Mouse (Mus musculus): Measurements from ENCODE around the gene Pigq. TPM values are rescaled to one million over a fixed set of nuclear protein-coding genes. Genes with fewer than 3 reads are reported as not detected.
A peak's percentile ranks its signal among the peaks of the same experiment; 100 is the strongest.

Pigq gene
- 50.2 and 50.5 TPM in 2 replicates for polyA plus RNA-seq (2015; fragmentation: Nextera tagmentation; extraction: Ambion mirVana)

DNA sequence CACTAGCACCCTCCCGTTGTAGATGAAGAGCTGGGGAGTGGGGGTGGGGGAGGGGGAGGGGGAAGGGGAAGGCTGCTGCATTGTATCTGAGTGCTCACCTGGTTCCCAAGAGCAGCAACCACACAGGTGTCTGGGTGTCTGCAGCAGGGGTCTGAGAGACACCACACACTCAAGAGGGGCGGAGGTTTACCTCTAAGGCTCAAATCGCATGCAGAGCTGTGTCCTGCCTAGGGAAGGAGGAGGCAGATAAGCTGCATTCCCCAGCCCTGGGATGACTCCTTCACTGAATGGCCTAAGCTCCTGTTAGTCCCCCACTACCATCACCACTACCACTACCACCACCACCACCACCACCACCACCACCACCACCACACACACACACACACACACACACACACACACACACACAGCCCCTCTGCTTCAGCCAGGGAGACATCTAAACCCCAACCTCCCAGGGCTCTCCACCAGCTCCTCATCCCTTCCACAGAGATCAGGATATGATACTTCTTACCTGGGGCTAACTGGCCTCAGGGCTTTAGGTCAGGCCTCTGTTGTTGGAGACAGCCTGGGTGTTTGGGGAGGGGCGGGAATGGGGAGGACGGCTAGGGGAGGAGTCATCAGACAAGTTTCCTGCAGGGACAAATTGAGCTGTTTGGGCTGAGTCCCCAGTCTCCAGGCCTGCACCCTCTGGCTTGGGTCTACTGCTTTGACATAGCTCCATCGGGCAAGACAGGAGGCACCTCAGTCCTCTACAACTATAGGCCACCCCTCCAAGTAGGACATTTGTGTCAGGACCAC is at the start of gene Pigq, which contains the start of gene Nhlrc4:
Gene Pigq (minus strand): TSS at position 571 of the 798 bp plus-strand sequence.
Gene Nhlrc4 (minus strand): TSS at position 596 of the 798 bp plus-strand sequence.
- Histone ChIP-seq H3K4me2 (replicated peaks) (no peak within 1 kb of the TSS), H3K4me1 (peaks cover 19% of the 10 kb centered on the region)
- no peak for ATAC-seq (ENCODE audit: low FRiP score, low read depth)

DNA sequence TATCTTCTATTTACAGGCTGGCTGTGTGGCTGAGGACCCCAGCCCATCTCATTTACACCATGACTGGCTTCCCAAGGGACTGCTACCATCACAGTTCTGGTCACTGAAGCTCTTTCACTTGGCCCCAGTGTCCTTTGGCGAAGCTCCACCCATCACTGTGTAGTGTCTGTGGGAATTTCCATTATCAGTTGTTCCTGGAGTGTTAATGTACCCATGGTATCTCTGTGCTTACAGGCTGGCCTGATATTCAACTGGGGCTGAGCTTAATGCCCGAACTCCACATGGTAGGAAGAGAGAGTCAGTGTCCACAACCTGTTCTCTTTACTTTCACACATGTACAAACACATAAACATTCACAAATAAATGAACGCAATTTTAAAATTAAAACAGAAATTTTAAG is 48.8 kb upstream of the Pigq start:
- H3K4me2 ChIP-seq (replicated peaks), result no peak overlapping the region
- no peaks in the 10 kb centered on the region for H3K4me1 ChIP-seq
- H3K9me3 ChIP-seq, result no peaks in the 10 kb centered on the region
- no peak for ATAC-seq (ENCODE audit: low FRiP score, low read depth)
- peaks cover 73% of the 10 kb centered on the region for H3K36me3 ChIP-seq
- no peaks in the 10 kb centered on the region for H3K27me3 ChIP-seq
- no peak overlapping the region for H3K9ac ChIP-seq
- no peak overlapping the region for H3K27ac ChIP-seq
- 90% methylated on average over 3 of the region's 3 CpGs for WGBS
- no peak overlapping the region for H3K4me3 ChIP-seq

More for the DNA sequence above, at the start of gene Pigq, which contains the start of gene Nhlrc4:
- Histone ChIP-seq H3K4me3 (no peak within 1 kb of the TSS), H3K9ac (peak within 1 kb of the TSS; percentile 19; the same call in 1 of the 2 replicates), H3K27me3 (peaks cover 4% of the 10 kb centered on the region), H3K36me3 (no peaks in the 10 kb centered on the region), H3K9me3 (no peaks in the 10 kb centered on the region), H3K27ac (no peak within 1 kb of the TSS)
- WGBS, result 51% methylated on average over 6 of the region's 6 CpGs

DNA sequence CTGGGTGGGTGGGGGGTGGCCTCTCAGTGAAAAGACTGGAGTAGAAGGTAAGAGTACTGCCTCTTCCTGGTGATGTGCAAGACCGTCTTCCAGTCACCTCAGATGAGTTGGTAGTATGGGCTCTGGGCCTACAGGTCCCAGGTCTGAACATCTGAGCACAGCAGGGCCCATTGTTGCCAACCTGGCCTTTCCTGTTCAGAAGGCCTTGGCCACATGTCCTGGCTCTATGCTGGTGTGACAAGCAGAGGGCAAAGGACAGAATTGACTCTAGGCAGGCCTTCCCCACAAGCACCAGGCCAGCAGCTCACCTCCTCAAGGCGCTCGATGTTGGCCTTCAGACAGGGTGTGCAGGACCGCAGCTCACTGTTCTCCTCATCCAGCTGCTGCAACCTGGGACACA is 47.5 kb upstream of the Pigq start:
- no peaks in the 10 kb centered on the region for H3K27me3 ChIP-seq
- no peak overlapping the region for H3K27ac ChIP-seq
- no peaks in the 10 kb centered on the region for H3K4me1 ChIP-seq
- no peaks in the 10 kb centered on the region for H3K9me3 ChIP-seq
- no peak for ATAC-seq (ENCODE audit: low FRiP score, low read depth)
- H3K4me3 ChIP-seq, result no peak overlapping the region
- H3K9ac ChIP-seq, result no peak overlapping the region
- peaks cover 61% of the 10 kb centered on the region for H3K36me3 ChIP-seq
- 97% methylated on average over 4 of the region's 4 CpGs for WGBS
- no peak overlapping the region for H3K4me2 ChIP-seq (replicated peaks)

DNA sequence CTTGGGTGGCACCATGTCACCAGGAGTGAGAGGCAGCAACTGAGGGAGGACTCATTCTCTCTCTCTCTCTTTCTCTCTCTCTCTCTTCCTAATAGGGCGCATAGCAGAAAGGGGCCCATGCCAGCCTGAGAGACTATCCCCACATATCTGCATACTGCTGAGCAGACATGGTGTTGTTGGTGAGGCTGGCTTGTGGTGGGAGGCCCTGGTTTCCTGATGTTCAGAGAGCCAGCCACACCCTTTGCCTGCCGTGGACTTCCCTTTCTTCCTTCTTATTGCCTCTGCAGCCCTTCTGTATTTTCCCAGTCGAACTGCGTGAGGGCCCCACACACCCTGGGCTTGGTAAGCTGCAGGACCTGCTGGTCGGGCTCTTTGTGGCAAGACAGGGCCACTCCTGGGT is 45.6 kb upstream of the Pigq start:
- Histone ChIP-seq H3K27me3 (no peaks in the 10 kb centered on the region), H3K36me3 (peaks cover 54% of the 10 kb centered on the region), H3K9ac (no peak overlapping the region), H3K4me3 (no peak overlapping the region), H3K4me2 (replicated peaks) (no peak overlapping the region), H3K9me3 (no peaks in the 10 kb centered on the region), H3K27ac (no peak overlapping the region), H3K4me1 (peaks cover 4% of the 10 kb centered on the region; the same call in 1 of the 2 replicates)
- WGBS, result 86% methylated on average over 5 of the region's 5 CpGs
- no peak for ATAC-seq (ENCODE audit: low FRiP score, low read depth)

DNA sequence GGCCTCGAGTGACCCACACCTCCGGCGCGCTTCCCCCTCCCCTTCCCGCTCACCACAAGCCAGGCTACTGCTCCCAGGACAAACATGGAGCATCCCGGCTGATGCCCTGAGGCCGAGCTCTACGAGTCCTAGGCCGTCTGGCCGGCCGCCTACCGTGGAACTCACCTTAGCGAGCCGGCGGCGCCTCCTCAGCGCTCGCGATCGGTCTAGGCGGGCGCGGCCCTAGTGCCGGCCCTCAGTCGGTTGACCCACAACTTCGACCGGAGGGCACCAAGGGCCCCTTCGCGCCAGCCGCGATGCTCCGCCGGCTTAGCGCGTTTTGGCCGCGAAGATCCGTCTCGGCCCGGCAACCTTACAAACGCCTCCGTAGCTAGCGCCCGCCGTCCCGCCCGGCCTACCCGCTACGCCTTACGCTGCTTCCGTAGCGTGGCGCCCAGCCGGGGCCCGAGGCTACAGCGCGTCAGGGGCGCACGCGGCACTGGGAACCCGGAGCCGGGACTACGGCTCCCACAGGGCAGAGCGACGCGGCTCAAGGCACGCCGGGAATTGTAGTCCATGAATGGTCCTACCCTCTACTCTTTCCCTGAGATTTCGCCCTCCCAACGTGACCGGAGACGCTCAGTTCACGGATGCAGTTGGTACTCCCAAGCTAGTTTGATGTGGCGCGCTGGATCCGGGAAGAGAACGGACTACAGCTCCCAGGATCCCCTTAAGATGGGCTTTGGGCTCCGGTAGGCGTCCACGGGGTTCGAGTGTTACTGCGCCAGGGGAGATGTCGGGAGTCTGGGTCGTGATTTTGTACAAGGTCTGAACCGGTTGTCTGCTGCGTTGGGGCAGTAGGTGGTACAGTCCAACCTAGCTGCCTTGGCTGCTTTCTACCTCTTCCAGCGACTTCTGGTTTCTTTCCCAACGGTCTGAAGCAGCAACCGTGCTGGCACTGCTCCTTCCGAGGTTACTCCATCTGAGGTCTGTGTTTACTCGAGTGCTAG is 40.9 kb upstream of the Pigq start, which contains the start of gene Capn15:
Gene Capn15 (minus strand): TSS at position 491 of the 989 bp plus-strand sequence.
- ATAC-seq (ENCODE audit: low FRiP score, low read depth), result peak; percentile 99
- under 1% methylated on average over 90 of the region's 91 CpGs for WGBS

DNA sequence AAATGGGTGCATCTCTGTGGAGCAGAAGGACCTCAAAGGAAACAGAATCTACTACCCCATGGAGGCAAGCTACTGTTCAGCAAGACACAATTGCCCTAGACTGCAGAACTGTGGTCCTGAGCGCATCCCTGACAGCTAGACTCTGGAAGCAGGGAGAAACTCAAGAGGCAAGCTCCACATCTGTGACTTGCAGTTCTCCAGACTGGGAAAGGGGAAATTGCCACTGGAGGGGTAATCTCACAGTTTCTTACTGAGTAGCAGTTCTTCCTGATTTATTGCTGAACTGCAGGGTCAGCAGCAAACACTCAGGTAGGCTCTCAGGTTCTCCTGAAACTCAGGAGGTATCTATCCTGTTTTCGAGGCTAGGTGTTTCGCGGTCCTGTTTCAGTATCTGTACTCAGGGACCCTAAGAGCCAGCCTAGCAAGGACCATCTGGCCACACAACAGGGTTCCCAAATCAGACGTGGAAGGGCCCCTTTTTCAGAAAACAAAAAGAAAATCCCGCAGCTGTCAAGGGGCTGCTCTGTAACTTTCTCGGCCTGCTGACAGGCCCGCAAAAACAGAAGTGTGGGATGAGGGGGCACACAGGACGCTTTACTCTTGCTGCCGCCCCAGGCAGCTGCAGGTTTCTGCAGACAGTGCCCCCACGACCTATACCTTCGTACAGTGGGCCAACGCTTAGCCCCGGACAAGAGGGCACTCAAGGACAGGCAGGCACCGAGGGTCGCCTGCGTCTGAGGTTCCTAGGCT is 40.0 kb upstream of the Pigq start:
- ATAC-seq (ENCODE audit: low FRiP score, low read depth), result 0 out of 2 replicates have a peak, but pooled peaks have one; percentile 0
- Histone ChIP-seq H3K9me3 (no peaks in the 10 kb centered on the region), H3K36me3 (peaks cover 7% of the 10 kb centered on the region), H3K9ac (peak overlapping the region; percentile 87), H3K27ac (peak overlapping the region; percentile 86; the same call in 1 of the 2 replicates), H3K4me3 (peak overlapping the region; percentile 74), H3K4me2 (replicated peaks) (peak overlapping the region; percentile 82), H3K27me3 (no peaks in the 10 kb centered on the region), H3K4me1 (peaks cover 28% of the 10 kb centered on the region)
- 10% methylated on average over 17 of the region's 17 CpGs for WGBS

More for the DNA sequence above, 40.9 kb upstream of the Pigq start, which contains the start of gene Capn15:
- peaks cover 24% of the 10 kb centered on the region for H3K4me1 ChIP-seq
- peaks cover 16% of the 10 kb centered on the region for H3K36me3 ChIP-seq
- peak within 1 kb of the TSS; percentile 82 for H3K4me2 ChIP-seq (replicated peaks)
- peak within 1 kb of the TSS; percentile 87 for H3K9ac ChIP-seq
- peak within 1 kb of the TSS; percentile 86 for H3K27ac ChIP-seq
- H3K4me3 ChIP-seq, result peak within 1 kb of the TSS; percentile 74
- no peaks in the 10 kb centered on the region for H3K27me3 ChIP-seq
- no peaks in the 10 kb centered on the region for H3K9me3 ChIP-seq

DNA sequence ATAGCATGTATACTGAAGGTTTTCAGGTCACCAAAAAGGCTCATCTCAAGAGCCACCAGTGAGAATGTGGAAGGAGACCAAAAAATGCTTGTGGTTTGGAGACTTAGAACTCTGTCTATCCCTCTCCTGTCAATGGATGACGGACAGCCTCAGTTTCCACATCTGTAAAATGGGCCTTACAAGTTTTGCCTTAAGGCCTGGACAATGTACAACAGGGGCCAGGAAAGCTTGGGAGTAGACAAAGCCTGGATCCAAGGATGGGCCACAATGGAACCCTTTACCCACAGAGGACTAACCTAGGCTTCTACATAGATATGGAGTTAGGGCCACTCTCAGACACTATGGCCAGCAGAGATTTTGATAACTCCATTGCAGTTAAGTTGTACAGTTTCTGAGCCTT is 39.3 kb upstream of the Pigq start:
- peaks cover 30% of the 10 kb centered on the region for H3K4me1 ChIP-seq
- peak overlapping the region; percentile 82 for H3K4me2 ChIP-seq (replicated peaks)
- H3K4me3 ChIP-seq, result peak overlapping the region; percentile 74
- H3K9ac ChIP-seq, result peak overlapping the region; percentile 87
- H3K27ac ChIP-seq, result no peak overlapping the region
- H3K27me3 ChIP-seq, result no peaks in the 10 kb centered on the region
- no peak for ATAC-seq (ENCODE audit: low FRiP score, low read depth)
- WGBS, result 97% methylated on average over 1 of the region's 1 CpGs
- H3K36me3 ChIP-seq, result 0 out of 2 replicates have a peak, but pooled peaks cover 2% of the 10 kb centered on the region
- H3K9me3 ChIP-seq, result no peaks in the 10 kb centered on the region

DNA sequence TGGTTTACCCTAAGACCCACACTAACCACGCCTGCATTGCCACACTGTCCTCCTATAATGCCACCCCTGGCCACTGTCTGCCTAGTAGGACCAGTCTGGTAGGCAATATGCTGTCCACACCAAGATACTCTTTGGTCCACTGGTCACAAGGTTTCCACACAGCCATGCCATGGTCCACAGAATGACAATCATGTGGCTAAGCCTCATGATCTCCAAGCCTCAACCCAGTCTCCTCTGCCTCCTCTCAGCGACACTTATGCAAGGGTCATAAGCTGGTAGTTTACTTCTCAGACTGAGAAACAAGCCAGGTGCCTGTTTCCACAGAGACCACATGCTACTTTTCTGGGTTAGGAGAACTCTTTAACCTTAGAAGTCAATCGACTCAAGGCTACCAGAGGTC is 38.2 kb upstream of the Pigq start:
- H3K27me3 ChIP-seq, result no peaks in the 10 kb centered on the region
- H3K36me3 ChIP-seq, result peaks cover 7% of the 10 kb centered on the region; the same call in 1 of the 2 replicates
- H3K4me3 ChIP-seq, result 0 out of 2 replicates have a peak overlapping the region, but pooled peaks have one; percentile 2
- ATAC-seq (ENCODE audit: low FRiP score, low read depth), result no peak
- no peaks in the 10 kb centered on the region for H3K9me3 ChIP-seq
- H3K4me2 ChIP-seq (replicated peaks), result no peak overlapping the region
- 84% methylated on average over 3 of the region's 3 CpGs for WGBS
- peak overlapping the region; percentile 35; the same call in 1 of the 2 replicates for H3K9ac ChIP-seq
- H3K4me1 ChIP-seq, result peaks cover 30% of the 10 kb centered on the region
- H3K27ac ChIP-seq, result no peak overlapping the region

DNA sequence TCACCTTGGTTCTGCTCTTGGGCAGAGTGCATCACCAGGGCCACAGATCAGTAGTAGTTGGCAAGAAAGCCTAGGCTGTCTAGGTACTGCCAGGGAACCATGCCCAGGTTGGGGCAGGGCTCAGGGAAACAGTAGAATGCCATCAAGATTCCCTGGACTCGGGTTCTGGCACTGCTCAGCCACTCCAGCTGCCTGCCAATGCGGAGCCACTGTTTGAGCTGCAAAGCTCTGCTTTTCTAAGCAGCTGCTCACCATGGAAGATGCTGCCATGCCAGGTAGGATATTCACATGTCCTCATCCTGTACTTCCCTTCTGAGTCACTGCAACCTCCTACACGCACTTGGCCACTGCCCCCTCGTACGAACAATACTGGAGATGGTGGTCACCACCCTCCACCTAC is 36.1 kb upstream of the Pigq start:
- no peak overlapping the region for H3K9ac ChIP-seq
- no peak for ATAC-seq (ENCODE audit: low FRiP score, low read depth)
- WGBS, result 89% methylated on average over 5 of the region's 5 CpGs

DNA sequence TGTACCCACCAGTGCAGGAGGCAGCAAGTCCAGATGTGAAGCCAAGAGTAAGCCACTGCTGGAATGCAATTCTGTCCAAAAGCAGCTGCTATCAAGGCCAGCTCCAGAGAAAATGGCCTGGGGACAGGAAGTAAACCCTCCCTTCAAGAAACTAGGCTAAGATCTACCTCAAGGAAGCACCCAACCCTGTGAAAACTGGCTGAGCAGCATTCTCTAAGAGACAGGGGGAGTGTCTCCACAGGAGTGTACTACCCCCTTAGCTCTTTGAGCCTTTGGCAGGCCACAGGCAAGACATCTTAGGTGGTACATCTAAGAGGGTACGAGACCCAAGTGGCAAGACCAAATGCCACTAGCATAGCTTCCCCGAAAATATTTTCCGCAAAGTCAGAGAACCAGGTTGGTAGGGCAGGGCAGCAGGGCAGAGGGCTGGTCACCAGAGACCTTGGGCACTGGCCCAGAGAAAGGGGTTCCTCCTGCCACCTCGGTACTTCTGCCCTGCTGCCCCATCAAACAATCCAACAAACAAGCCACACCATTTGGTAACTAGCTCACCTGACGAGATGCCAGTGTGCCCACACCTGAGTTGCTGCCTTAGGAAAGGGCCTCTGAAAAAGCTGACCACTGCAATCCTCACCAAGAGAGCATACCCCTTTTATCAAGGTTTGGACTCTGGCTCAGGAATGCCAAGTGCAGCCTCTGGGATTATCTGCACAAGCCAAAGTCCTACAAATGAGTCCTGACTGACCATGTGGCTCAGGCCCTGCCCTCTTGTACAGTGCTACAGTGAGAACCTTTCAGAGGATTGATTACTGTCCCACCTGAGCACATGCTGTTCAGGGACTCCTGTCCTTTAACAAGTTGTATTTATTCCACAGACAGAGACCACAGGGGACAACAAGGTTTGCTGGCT is 35.3 kb upstream of the Pigq start:
- Histone ChIP-seq H3K9me3 (no peaks in the 10 kb centered on the region), H3K27me3 (no peaks in the 10 kb centered on the region), H3K4me1 (peaks cover 26% of the 10 kb centered on the region), H3K4me2 (replicated peaks) (no peak overlapping the region), H3K4me3 (no peak overlapping the region), H3K27ac (no peak overlapping the region), H3K36me3 (peaks cover 9% of the 10 kb centered on the region; the same call in 1 of the 2 replicates), H3K9ac (no peak overlapping the region)
- WGBS, result 76% methylated on average over 5 of the region's 5 CpGs
- ATAC-seq (ENCODE audit: low FRiP score, low read depth), result no peak

More for the DNA sequence above, 36.1 kb upstream of the Pigq start:
- H3K4me3 ChIP-seq, result no peak overlapping the region
- no peaks in the 10 kb centered on the region for H3K27me3 ChIP-seq
- peaks cover 9% of the 10 kb centered on the region; the same call in 1 of the 2 replicates for H3K36me3 ChIP-seq
- no peaks in the 10 kb centered on the region for H3K9me3 ChIP-seq
- no peak overlapping the region for H3K4me2 ChIP-seq (replicated peaks)
- peaks cover 26% of the 10 kb centered on the region for H3K4me1 ChIP-seq
- no peak overlapping the region for H3K27ac ChIP-seq
